Mouse (Mus musculus) megakaryocyte, embryonic 14.5 days (primary cell): Measurements from ENCODE around the gene Nhej1. TPM values are rescaled to one million over a fixed set of nuclear protein-coding genes. Genes with fewer than 3 reads are reported as not detected.
A peak's percentile ranks its signal among the peaks of the same experiment; 100 is the strongest.

ENCODE experiments used
- H3K27me3 ChIP-seq: replicated peaks from 2 replicates; pipeline ENCODE3; 2012; ENCODE audit warnings: inconsistent platforms
- H3K36me3 ChIP-seq: replicated peaks from 2 replicates; pipeline ENCODE3; 2012; ENCODE audit warnings: low read length, inconsistent platforms, mixed read lengths
- H3K4me1 ChIP-seq: 2 replicates; pipeline ENCODE4 v1.6.1; 2012; ENCODE audit warnings: inconsistent platforms
- H3K4me3 ChIP-seq: replicated peaks from 2 replicates; pipeline ENCODE3; 2012; ENCODE audit warnings: moderate library complexity, mild to moderate bottlenecking, inconsistent platforms
- H3K9me3 ChIP-seq: 2 replicates; pipeline ENCODE4 v1.6.1; 2012; ENCODE audit warnings: inconsistent platforms
- FLI1 ChIP-seq: IDR thresholded peaks from 2 replicates; pipeline ENCODE4 v1.6.1; 2012; ENCODE audit warnings: low read length, inconsistent platforms, mixed read lengths
- GATA1 ChIP-seq: IDR thresholded peaks from 3 replicates; pipeline ENCODE4 v1.6.1; 2012; ENCODE audit warnings: mixed read lengths, low read length, inconsistent platforms, borderline replicate concordance
- polyA plus RNA-seq: library from polyadenylated mRNA; stranded (reverse); fragments of >175 nt; gene quantifications from 2 replicates; pipeline ENCODE4 v1.2.3, GENCODE M21; 2012; ENCODE audit warnings: low replicate concordance; ENCODE audit not compliant: insufficient read depth

The Nhej1 gene
- polyA plus RNA-seq, result 0.66 TPM in 1 of 2 replicates, not detected in the other

GRCm38 (mm10) chr1:75124346-75125321, at the start of gene Nhej1:
Gene Nhej1, minus strand, starts transcription at chr1:75125200.
- TF ChIP-seq FLI1, result no peak
- TF ChIP-seq GATA1, result no peak
- Histone ChIP-seq H3K4me3 (peak within 1 kb of the TSS; percentile 94), H3K4me1 (peaks cover 21% of the 10 kb centered on the region), H3K36me3 (no peaks in the 10 kb centered on the region), H3K27me3 (peaks cover 7% of the 10 kb centered on the region), H3K9me3 (no peaks in the 10 kb centered on the region)

GRCm38 (mm10) chr1:75168472-75169464, 43.8 kb upstream of the Nhej1 start, which contains the start of gene Zfand2b:
Gene Zfand2b, plus strand, starts transcription at chr1:75168646.
- Histone ChIP-seq H3K4me1 (peaks cover 37% of the 10 kb centered on the region), H3K27me3 (no peaks in the 10 kb centered on the region), H3K9me3 (no peaks in the 10 kb centered on the region), H3K36me3 (peaks cover 45% of the 10 kb centered on the region), H3K4me3 (peak within 1 kb of the TSS; percentile 93)
- no peak for TF ChIP-seq FLI1
- TF ChIP-seq GATA1, result no peak

- TF ChIP-seq GATA1 (no peak), FLI1 (no peak)
- Histone ChIP-seq H3K36me3 (peaks cover 38% of the 10 kb centered on the region), H3K4me1 (peaks cover 37% of the 10 kb centered on the region), H3K27me3 (no peaks in the 10 kb centered on the region), H3K4me3 (peak overlapping the region; percentile 93), H3K9me3 (peaks cover 5% of the 10 kb centered on the region)
These were observed 43.1 kb upstream of the Nhej1 start for GRCm38 (mm10) chr1:75168093-75168471.

- Histone ChIP-seq H3K27me3 (no peaks in the 10 kb centered on the region), H3K4me3 (no peak overlapping the region), H3K9me3 (peaks cover 6% of the 10 kb centered on the region), H3K4me1 (peaks cover 11% of the 10 kb centered on the region), H3K36me3 (no peaks in the 10 kb centered on the region)
- TF ChIP-seq FLI1, result no peak
- TF ChIP-seq GATA1, result no peak
These were observed 35.2 kb upstream of the Nhej1 start for GRCm38 (mm10) chr1:75160256-75160617.

GRCm38 (mm10) chr1:75159540-75160255, 34.7 kb upstream of the Nhej1 start:
- no peaks in the 10 kb centered on the region for H3K27me3 ChIP-seq
- H3K4me3 ChIP-seq, result no peak overlapping the region
- H3K9me3 ChIP-seq, result peaks cover 6% of the 10 kb centered on the region
- no peaks in the 10 kb centered on the region for H3K36me3 ChIP-seq
- TF ChIP-seq FLI1, result no peak
- TF ChIP-seq GATA1, result no peak
- H3K4me1 ChIP-seq, result peaks cover 16% of the 10 kb centered on the region

- peaks cover 6% of the 10 kb centered on the region for H3K9me3 ChIP-seq
- TF ChIP-seq GATA1 (no peak), FLI1 (no peak)
- no peaks in the 10 kb centered on the region for H3K36me3 ChIP-seq
- peaks cover 22% of the 10 kb centered on the region for H3K4me1 ChIP-seq
- H3K27me3 ChIP-seq, result no peaks in the 10 kb centered on the region
- H3K4me3 ChIP-seq, result no peak overlapping the region
These were observed 34.0 kb upstream of the Nhej1 start for GRCm38 (mm10) chr1:75158990-75159389.

- TF ChIP-seq FLI1 (no peak), GATA1 (no peak)
- Histone ChIP-seq H3K9me3 (no peaks in the 10 kb centered on the region), H3K4me3 (no peak overlapping the region), H3K36me3 (no peaks in the 10 kb centered on the region), H3K27me3 (no peaks in the 10 kb centered on the region), H3K4me1 (peaks cover 22% of the 10 kb centered on the region)
These were observed 30.8 kb upstream of the Nhej1 start for GRCm38 (mm10) chr1:75155837-75156236.

- Histone ChIP-seq H3K27me3 (no peaks in the 10 kb centered on the region), H3K9me3 (no peaks in the 10 kb centered on the region), H3K4me3 (no peak overlapping the region), H3K36me3 (peaks cover 65% of the 10 kb centered on the region), H3K4me1 (peaks cover 20% of the 10 kb centered on the region)
- TF ChIP-seq GATA1 (no peak), FLI1 (no peak)
These were observed 23.7 kb upstream of the Nhej1 start for GRCm38 (mm10) chr1:75148727-75149126.
